Mouse (Mus musculus) left cerebral cortex, adult 11 months (tissue): ENCODE measurements at regions not wholly inside any gene's neighbourhood (a gene's known extent, or its start where the extent isn't known, plus 50 kb on each side); places are given as distances from the start of the nearest gene placed in this dataset.

ENCODE experiments used
- DNase-seq: peaks from one replicate; pipeline ENCODE4 v3.0.0; 2022; ENCODE audit warnings: low spot score

- DNase-seq: no peak
These were observed 173.0 kb downstream of the Rab11fip4 start for GRCm38 (mm10) chr11:79764026-79764425.

GRCm38 (mm10) chr11:79762654-79763053 lies 171.6 kb downstream of the Rab11fip4 start:
- no peak for DNase-seq

GRCm38 (mm10) chr11:79762027-79762426 lies 171.0 kb downstream of the Rab11fip4 start:
- DNase-seq: peak; percentile 16

GRCm38 (mm10) chr11:79760533-79760932 lies 169.5 kb downstream of the Rab11fip4 start:
- no peak for DNase-seq

- DNase-seq: no peak
These were observed 167.3 kb downstream of the Rab11fip4 start for GRCm38 (mm10) chr11:79758281-79758680.

GRCm38 (mm10) chr11:79757513-79758071 lies 166.6 kb downstream of the Rab11fip4 start:
- no peak for DNase-seq

- no peak for DNase-seq
These were observed 165.4 kb downstream of the Rab11fip4 start for GRCm38 (mm10) chr11:79756305-79756846.

GRCm38 (mm10) chr11:79753491-79753890 lies 162.5 kb downstream of the Rab11fip4 start:
- no peak for DNase-seq

GRCm38 (mm10) chr11:79752717-79753480 lies 161.9 kb downstream of the Rab11fip4 start:
- no peak for DNase-seq

- no peak for DNase-seq
These were observed 161.0 kb downstream of the Rab11fip4 start for GRCm38 (mm10) chr11:79751751-79752716.

GRCm38 (mm10) chr11:79750943-79751342 lies 159.9 kb downstream of the Rab11fip4 start:
- DNase-seq: no peak

GRCm38 (mm10) chr11:79749755-79750434 lies 158.9 kb downstream of the Rab11fip4 start:
- DNase-seq: no peak

GRCm38 (mm10) chr11:79749141-79749540 lies 158.1 kb downstream of the Rab11fip4 start:
- no peak for DNase-seq

GRCm38 (mm10) chr11:79748606-79749125 lies 157.7 kb downstream of the Rab11fip4 start:
- no peak for DNase-seq

- no peak for DNase-seq
These were observed 156.8 kb downstream of the Rab11fip4 start for GRCm38 (mm10) chr11:79747801-79748200.
